Mouse (Mus musculus) heart, embryonic 10.5 days (tissue): ENCODE results near the gene Fbxl14. TPM values are rescaled to one million over a fixed set of nuclear protein-coding genes. Genes with fewer than 3 reads are reported as not detected.
"Not testable (repeated sequence)": the region's sequence is repeated elsewhere in the genome, so short reads cannot be mapped to it uniquely, and the experiment has no call there.

Source experiments
- DNase-seq: peaks from one replicate; pipeline ENCODE4 v3.0.0-alpha.2; 2017; ENCODE audit warnings: low spot score
- H3K27ac ChIP-seq: fragments of 300-500 bp; sonication (generic); 2 replicates; pipeline ENCODE4 v1.5.1; 2016; ENCODE audit warnings: mild to moderate bottlenecking
- H3K27me3 ChIP-seq: fragments of 300-500 bp; sonication (generic); 2 replicates; pipeline ENCODE4 v1.6.1; 2016; ENCODE audit warnings: mild to moderate bottlenecking; ENCODE audit not compliant: poor library complexity, insufficient read depth, severe bottlenecking
- H3K36me3 ChIP-seq: fragments of 300-500 bp; sonication (generic); 2 replicates; pipeline ENCODE4 v1.6.1; 2016; ENCODE audit warnings: mild to moderate bottlenecking, moderate library complexity
- H3K4me1 ChIP-seq: fragments of 300-500 bp; sonication (generic); 2 replicates; pipeline ENCODE4 v1.6.1; 2016; ENCODE audit warnings: mild to moderate bottlenecking
- H3K4me3 ChIP-seq: fragments of 300-500 bp; sonication (generic); 2 replicates; pipeline ENCODE4 v1.5.1; 2016; ENCODE audit warnings: mild to moderate bottlenecking, moderate library complexity
- H3K9me3 ChIP-seq: fragments of 300-500 bp; sonication (generic); 2 replicates; pipeline ENCODE4 v1.6.1; 2016; ENCODE audit warnings: mild to moderate bottlenecking, moderate library complexity
- WGBS: fragments of 180-500 bp; shearing (Covaris S2); methylation state at CpG from one replicate; pipeline ENCODE4 v1.1.7; 2016; 5-methylcytosine and 5-hydroxymethylcytosine counted together
- polyA plus RNA-seq: library from polyadenylated mRNA; unstranded; fragments of >200 nt; fragmentation: Nextera tagmentation; extraction: Ambion mirVana; gene quantifications from 2 replicates; pipeline ENCODE4 v1.2.1, GENCODE M21; 2016

Gene Fbxl14
- polyA plus RNA-seq, 1 experiment from 2014 or later: 3.9 TPM

GRCm38 (mm10) chr6:119473992-119474391 is 5.5 kb upstream of the Fbxl14 start:
- 82% methylated on average over 4 of the region's 4 CpGs for WGBS
- H3K9me3 ChIP-seq: no peaks in the 10 kb centered on the region

GRCm38 (mm10) chr6:119475988-119476387 is 3.5 kb upstream of the Fbxl14 start:
- Histone ChIP-seq H3K27me3 (no peaks in the 10 kb centered on the region), H3K36me3 (no peaks in the 10 kb centered on the region), H3K4me1 (peaks cover 41% of the 10 kb centered on the region), H3K9me3 (no peaks in the 10 kb centered on the region), H3K4me3 (no peak overlapping the region), H3K27ac (no peak overlapping the region)
- DNase-seq: no peak
- 38% methylated on average over 6 of the region's 6 CpGs for WGBS

More at GRCm38 (mm10) chr6:119473992-119474391, 5.5 kb upstream of the Fbxl14 start:
- DNase-seq: no peak
- H3K4me1 ChIP-seq: peaks cover 30% of the 10 kb centered on the region
- no peak overlapping the region for H3K4me3 ChIP-seq
- no peaks in the 10 kb centered on the region for H3K36me3 ChIP-seq
- no peaks in the 10 kb centered on the region for H3K27me3 ChIP-seq
- no peak overlapping the region for H3K27ac ChIP-seq

GRCm38 (mm10) chr6:119477686-119478310 is 1.7 kb upstream of the Fbxl14 start:
- H3K4me1 ChIP-seq: peaks cover 44% of the 10 kb centered on the region
- H3K9me3 ChIP-seq: no peaks in the 10 kb centered on the region
- no peak for DNase-seq
- peak overlapping the region; percentile 100 for H3K27ac ChIP-seq
- no peaks in the 10 kb centered on the region for H3K27me3 ChIP-seq
- peak overlapping the region; percentile 83; the same call in 1 of the 2 replicates for H3K4me3 ChIP-seq
- WGBS: 28% methylated on average over 13 of the region's 13 CpGs
- H3K36me3 ChIP-seq: no peaks in the 10 kb centered on the region

- DNase-seq: peak; percentile 93
- H3K4me1 ChIP-seq: peaks cover 49% of the 10 kb centered on the region
- no peaks in the 10 kb centered on the region for H3K27me3 ChIP-seq
- peak overlapping the region; percentile 100 for H3K27ac ChIP-seq
- H3K36me3 ChIP-seq: peaks cover 8% of the 10 kb centered on the region
- 3% methylated on average over 49 of the region's 49 CpGs for WGBS
- H3K4me3 ChIP-seq: peak overlapping the region; percentile 83
- H3K9me3 ChIP-seq: no peaks in the 10 kb centered on the region
These were observed 717 bp upstream of the Fbxl14 start for GRCm38 (mm10) chr6:119478560-119479342.

- Histone ChIP-seq H3K27ac (peak overlapping the region; percentile 100), H3K9me3 (no peaks in the 10 kb centered on the region), H3K27me3 (no peaks in the 10 kb centered on the region), H3K4me3 (peak overlapping the region; percentile 83), H3K36me3 (peaks cover 9% of the 10 kb centered on the region), H3K4me1 (peaks cover 54% of the 10 kb centered on the region)
- under 1% methylated on average over 70 of the region's 70 CpGs for WGBS
- DNase-seq: peak; percentile 90
These were observed 623 bp downstream of the Fbxl14 start for GRCm38 (mm10) chr6:119479876-119480705.

- H3K4me3 ChIP-seq: peak overlapping the region; percentile 83
- no peaks in the 10 kb centered on the region for H3K27me3 ChIP-seq
- H3K4me1 ChIP-seq: peaks cover 55% of the 10 kb centered on the region
- peaks cover 9% of the 10 kb centered on the region for H3K36me3 ChIP-seq
- H3K27ac ChIP-seq: peak overlapping the region; percentile 100
- no peak for DNase-seq
- under 1% methylated on average over 33 of the region's 33 CpGs for WGBS
- H3K9me3 ChIP-seq: no peaks in the 10 kb centered on the region
These were observed 1.4 kb downstream of the Fbxl14 start for GRCm38 (mm10) chr6:119480706-119481331.

GRCm38 (mm10) chr6:119481741-119482390 is 2.4 kb downstream of the Fbxl14 start:
- H3K27ac ChIP-seq, DNase-seq, H3K27me3 ChIP-seq, H3K36me3 ChIP-seq, H3K9me3 ChIP-seq: not testable (repeated sequence)
- peak overlapping the region; percentile 83 for H3K4me3 ChIP-seq
- H3K4me1 ChIP-seq: peaks cover 53% of the 10 kb centered on the region
- WGBS: 6% methylated on average over 10 of the region's 10 CpGs

GRCm38 (mm10) chr6:119482958-119483600 is 3.6 kb downstream of the Fbxl14 start:
- peaks cover 41% of the 10 kb centered on the region for H3K4me1 ChIP-seq
- peaks cover 9% of the 10 kb centered on the region for H3K36me3 ChIP-seq
- no peaks in the 10 kb centered on the region for H3K27me3 ChIP-seq
- DNase-seq: no peak
- H3K27ac ChIP-seq: no peak overlapping the region; the same call in 1 of the 2 replicates
- H3K9me3 ChIP-seq: no peaks in the 10 kb centered on the region
- 46% methylated on average over 16 of the region's 16 CpGs for WGBS
- peak overlapping the region; percentile 83 for H3K4me3 ChIP-seq

GRCm38 (mm10) chr6:119485486-119485885 is 6.0 kb downstream of the Fbxl14 start:
- no peak for DNase-seq
- Histone ChIP-seq H3K4me1 (peaks cover 27% of the 10 kb centered on the region), H3K27ac (no peak overlapping the region), H3K9me3 (no peaks in the 10 kb centered on the region), H3K27me3 (no peaks in the 10 kb centered on the region), H3K4me3 (no peak overlapping the region), H3K36me3 (peaks cover 9% of the 10 kb centered on the region)
- 25% methylated on average over 2 of the region's 2 CpGs for WGBS

- H3K9me3 ChIP-seq: no peaks in the 10 kb centered on the region
- peaks cover 9% of the 10 kb centered on the region for H3K36me3 ChIP-seq
- 88% methylated on average over 12 of the region's 12 CpGs for WGBS
- H3K27me3 ChIP-seq: no peaks in the 10 kb centered on the region
- H3K27ac ChIP-seq: no peak overlapping the region
- peaks cover 27% of the 10 kb centered on the region for H3K4me1 ChIP-seq
- H3K4me3 ChIP-seq: no peak overlapping the region
- no peak for DNase-seq
These were observed 7.1 kb downstream of the Fbxl14 start for GRCm38 (mm10) chr6:119486381-119487084.

- no peak overlapping the region for H3K4me3 ChIP-seq
- DNase-seq: no peak
- no peak overlapping the region for H3K27ac ChIP-seq
- H3K9me3 ChIP-seq: no peaks in the 10 kb centered on the region
- 85% methylated on average over 7 of the region's 7 CpGs for WGBS
- peaks cover 9% of the 10 kb centered on the region for H3K36me3 ChIP-seq
- H3K27me3 ChIP-seq: no peaks in the 10 kb centered on the region
- peaks cover 27% of the 10 kb centered on the region for H3K4me1 ChIP-seq
These were observed 7.6 kb downstream of the Fbxl14 start for GRCm38 (mm10) chr6:119487085-119487458.
